Mouse (Mus musculus) brown adipose tissue, adult 24 weeks (tissue): ENCODE results near the gene Syne2. TPM values are rescaled to one million over a fixed set of nuclear protein-coding genes. Genes with fewer than 3 reads are reported as not detected.

Experiments used
- H3K27ac ChIP-seq: fragments of 200-500 bp; replicated peaks from 2 replicates; pipeline ENCODE4 v1.5.1; 2012; ENCODE audit warnings: low read depth, mild to moderate bottlenecking, low read length
- H3K4me1 ChIP-seq: fragments of 200-500 bp; 2 replicates; pipeline ENCODE4 v1.6.1; 2012; ENCODE audit warnings: low read length, mixed read lengths; ENCODE audit not compliant: control insufficient read depth, insufficient read depth, insufficient read length
- H3K4me3 ChIP-seq: fragments of 200-500 bp; 2 replicates; pipeline ENCODE4 v1.5.1; 2012; ENCODE audit warnings: low read depth, mild to moderate bottlenecking, low read length, moderate library complexity; ENCODE audit not compliant: insufficient read depth
- polyA plus RNA-seq: library from polyadenylated mRNA; stranded (reverse); fragments of >200 nt; gene quantifications from 2 replicates; pipeline ENCODE4 v1.2.4, GENCODE M21; 2012; ENCODE audit not compliant: missing spikeins, insufficient read depth, insufficient read length

The Syne2 gene
- polyA plus RNA-seq, 1 experiment: 19.7 TPM

GRCm38 (mm10) chr12:75997547-75997946, 179.6 kb downstream of the Syne2 start:
- Histone ChIP-seq H3K4me3 (no peak overlapping the region), H3K27ac (no peak overlapping the region), H3K4me1 (no peaks in the 10 kb centered on the region)

GRCm38 (mm10) chr12:75998416-75998815, 180.5 kb downstream of the Syne2 start:
- Histone ChIP-seq H3K4me1 (no peaks in the 10 kb centered on the region), H3K4me3 (no peak overlapping the region), H3K27ac (no peak overlapping the region)

- no peaks in the 10 kb centered on the region for H3K4me1 ChIP-seq
- H3K4me3 ChIP-seq: no peak overlapping the region
- no peak overlapping the region for H3K27ac ChIP-seq
Observed at GRCm38 (mm10) chr12:76004697-76005249, 186.8 kb downstream of the Syne2 start.

GRCm38 (mm10) chr12:76008991-76009390, 191.1 kb downstream of the Syne2 start:
- H3K4me1 ChIP-seq: no peaks in the 10 kb centered on the region
- no peak overlapping the region for H3K4me3 ChIP-seq
- no peak overlapping the region for H3K27ac ChIP-seq

- H3K27ac ChIP-seq: no peak overlapping the region
- no peak overlapping the region for H3K4me3 ChIP-seq
- H3K4me1 ChIP-seq: no peaks in the 10 kb centered on the region
Observed at GRCm38 (mm10) chr12:76012789-76013188, 194.9 kb downstream of the Syne2 start.

- no peaks in the 10 kb centered on the region for H3K4me1 ChIP-seq
- no peak overlapping the region for H3K27ac ChIP-seq
Observed at GRCm38 (mm10) chr12:76013480-76013879, 195.5 kb downstream of the Syne2 start.

GRCm38 (mm10) chr12:76015026-76015425, 197.1 kb downstream of the Syne2 start:
- H3K4me3 ChIP-seq: no peak overlapping the region
- no peaks in the 10 kb centered on the region for H3K4me1 ChIP-seq
- H3K27ac ChIP-seq: no peak overlapping the region

More at GRCm38 (mm10) chr12:76013480-76013879, 195.5 kb downstream of the Syne2 start:
- H3K4me3 ChIP-seq: no peak overlapping the region

GRCm38 (mm10) chr12:76015489-76015888, 197.6 kb downstream of the Syne2 start:
- Histone ChIP-seq H3K27ac (no peak overlapping the region), H3K4me1 (no peaks in the 10 kb centered on the region), H3K4me3 (no peak overlapping the region)

GRCm38 (mm10) chr12:76016123-76017101, 198.5 kb downstream of the Syne2 start:
- Histone ChIP-seq H3K27ac (no peak overlapping the region), H3K4me3 (no peak overlapping the region), H3K4me1 (no peaks in the 10 kb centered on the region)

GRCm38 (mm10) chr12:76018640-76019039, 200.7 kb downstream of the Syne2 start:
- no peak overlapping the region for H3K4me3 ChIP-seq
- no peaks in the 10 kb centered on the region for H3K4me1 ChIP-seq
- no peak overlapping the region for H3K27ac ChIP-seq

- no peaks in the 10 kb centered on the region for H3K4me1 ChIP-seq
- H3K4me3 ChIP-seq: no peak overlapping the region
Observed at GRCm38 (mm10) chr12:76042301-76042700, 224.4 kb downstream of the Syne2 start.

GRCm38 (mm10) chr12:76046561-76046960, 228.6 kb downstream of the Syne2 start:
- H3K27ac ChIP-seq: no peak overlapping the region
- no peak overlapping the region for H3K4me3 ChIP-seq
- no peaks in the 10 kb centered on the region for H3K4me1 ChIP-seq

More at GRCm38 (mm10) chr12:76042301-76042700, 224.4 kb downstream of the Syne2 start:
- H3K27ac ChIP-seq: no peak overlapping the region

- no peak overlapping the region for H3K27ac ChIP-seq
- H3K4me3 ChIP-seq: no peak overlapping the region
- no peaks in the 10 kb centered on the region for H3K4me1 ChIP-seq
Observed at GRCm38 (mm10) chr12:76047921-76048320, 230.0 kb downstream of the Syne2 start.

GRCm38 (mm10) chr12:76048672-76049071, 230.7 kb downstream of the Syne2 start:
- Histone ChIP-seq H3K4me3 (no peak overlapping the region), H3K4me1 (no peaks in the 10 kb centered on the region), H3K27ac (no peak overlapping the region)

GRCm38 (mm10) chr12:76049343-76049742, 231.4 kb downstream of the Syne2 start:
- H3K4me1 ChIP-seq: no peaks in the 10 kb centered on the region
- H3K4me3 ChIP-seq: no peak overlapping the region
- H3K27ac ChIP-seq: no peak overlapping the region

- no peak overlapping the region for H3K27ac ChIP-seq
- H3K4me3 ChIP-seq: no peak overlapping the region
- H3K4me1 ChIP-seq: no peaks in the 10 kb centered on the region
Observed at GRCm38 (mm10) chr12:76051879-76052278, 233.9 kb downstream of the Syne2 start.
